Mouse (Mus musculus) liver, embryonic 15.5 days (tissue): ENCODE data around the gene Atp5j2. TPM values are rescaled to one million over a fixed set of nuclear protein-coding genes. Genes with fewer than 3 reads are reported as not detected.

ENCODE experiments used
- ATAC-seq: fragments of 200-750 bp; cut with Nextera tagmentation; 2 replicates; pipeline ENCODE4 v1.8.0; 2017; ENCODE audit warnings: moderate number of reproducible peaks, mild to moderate bottlenecking, moderate library complexity; ENCODE audit not compliant: insufficient read depth
- H3K27ac ChIP-seq: fragments of 300-500 bp; sonication (generic); replicated peaks from 2 replicates; pipeline ENCODE4 v1.5.1; 2015; ENCODE audit warnings: mild to moderate bottlenecking, inconsistent platforms
- H3K27me3 ChIP-seq: fragments of 300-500 bp; sonication (generic); 2 replicates; pipeline ENCODE4 v1.6.1; 2015; ENCODE audit warnings: mild to moderate bottlenecking, inconsistent platforms
- H3K36me3 ChIP-seq: fragments of 300-500 bp; sonication (generic); replicated peaks from 2 replicates; pipeline ENCODE4 v1.6.1; 2015; ENCODE audit warnings: moderate library complexity, mild to moderate bottlenecking, inconsistent platforms
- H3K4me1 ChIP-seq: fragments of 300-500 bp; sonication (generic); replicated peaks from 2 replicates; pipeline ENCODE4 v1.6.1; 2015; ENCODE audit warnings: inconsistent platforms
- H3K4me2 ChIP-seq: fragments of 300-500 bp; sonication (generic); 2 replicates; pipeline ENCODE4 v1.6.1; 2015; ENCODE audit warnings: moderate library complexity, mild to moderate bottlenecking, inconsistent platforms
- H3K4me3 ChIP-seq: fragments of 300-500 bp; sonication (generic); replicated peaks from 2 replicates; pipeline ENCODE4 v1.5.1; 2015; ENCODE audit warnings: mild to moderate bottlenecking, inconsistent platforms
- H3K9ac ChIP-seq: fragments of 300-500 bp; sonication (generic); 2 replicates; pipeline ENCODE4 v1.6.1; 2015; ENCODE audit warnings: moderate library complexity, mild to moderate bottlenecking, inconsistent platforms
- H3K9me3 ChIP-seq: fragments of 300-500 bp; sonication (generic); replicated peaks from 2 replicates; pipeline ENCODE4 v1.6.1; 2016; ENCODE audit warnings: inconsistent platforms
- WGBS: fragments of 180-500 bp; shearing (Covaris S2); methylation state at CpG from one replicate; pipeline ENCODE4 v1.1.7; 2015; ENCODE audit warnings: mixed read lengths; ENCODE audit not compliant: insufficient replicate concordance; 5-methylcytosine and 5-hydroxymethylcytosine counted together
- polyA plus RNA-seq: library from polyadenylated mRNA; unstranded; fragments of >200 nt; fragmentation: Nextera tagmentation; extraction: Ambion mirVana; gene quantifications from 2 replicates; pipeline ENCODE4 v1.2.1, GENCODE M21; 2015

Gene Atp5j2
- polyA plus RNA-seq, 1 experiment from 2014 or later: 457 TPM

GRCm38 (mm10) chr5:145164710-145165109, 27.2 kb downstream of the Atp5j2 start:
- Histone ChIP-seq H3K27me3 (no peaks in the 10 kb centered on the region), H3K27ac (no peak overlapping the region), H3K4me2 (peak overlapping the region; percentile 7; the same call in 1 of the 2 replicates), H3K4me1 (peaks cover 43% of the 10 kb centered on the region), H3K9me3 (no peaks in the 10 kb centered on the region), H3K36me3 (peaks cover 55% of the 10 kb centered on the region), H3K4me3 (no peak overlapping the region), H3K9ac (no peak overlapping the region)
- 63% methylated on average over 3 of the region's 3 CpGs for WGBS
- ATAC-seq: no peak

DNA sequence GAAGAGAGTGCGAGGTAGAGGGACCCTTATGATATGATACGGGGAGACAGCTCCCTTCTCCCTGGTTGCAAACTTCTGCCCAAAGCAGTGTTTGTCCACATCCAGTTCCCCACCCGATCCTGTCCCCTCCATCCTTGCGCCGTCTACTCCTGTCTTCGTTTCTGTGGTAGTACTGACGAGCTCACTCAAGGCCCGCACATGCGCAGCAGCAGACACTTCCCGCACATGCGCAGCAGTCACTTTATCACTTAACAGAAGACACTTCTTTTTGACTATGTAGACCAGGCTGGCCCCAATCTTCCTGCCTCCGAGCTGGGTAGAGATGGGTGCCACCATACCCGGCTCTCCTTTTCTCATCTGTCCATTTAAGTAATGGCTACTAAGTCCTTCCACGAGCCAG, 30.5 kb downstream of the Atp5j2 start:
- Histone ChIP-seq H3K4me3 (no peak overlapping the region), H3K27me3 (no peaks in the 10 kb centered on the region), H3K4me1 (peaks cover 20% of the 10 kb centered on the region), H3K4me2 (no peak overlapping the region), H3K36me3 (peaks cover 82% of the 10 kb centered on the region), H3K27ac (no peak overlapping the region), H3K9ac (no peak overlapping the region), H3K9me3 (no peaks in the 10 kb centered on the region)
- WGBS: 86% methylated on average over 14 of the region's 14 CpGs
- ATAC-seq: no peak

DNA sequence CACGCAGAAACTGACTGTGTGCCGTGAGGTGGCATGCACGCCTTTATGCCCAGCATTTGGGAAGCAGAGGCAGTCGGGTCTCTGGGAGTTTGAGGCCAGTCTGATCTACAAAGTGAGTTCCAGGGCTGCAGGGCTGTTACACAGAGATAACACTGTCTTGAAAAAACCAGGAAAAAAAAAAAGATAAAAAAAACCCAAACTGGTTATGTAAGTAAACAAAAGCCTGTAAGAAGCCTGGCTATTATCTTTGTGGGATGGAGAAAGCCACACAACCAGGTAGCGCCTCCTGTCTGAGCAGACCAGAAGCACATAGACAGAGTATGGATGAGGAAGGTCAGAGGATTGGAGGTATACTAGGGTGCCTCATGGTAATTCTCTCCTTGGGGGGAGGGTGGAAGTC, 39.2 kb downstream of the Atp5j2 start:
- Histone ChIP-seq H3K27ac (peak overlapping the region; percentile 52), H3K4me2 (no peak overlapping the region), H3K9ac (no peak overlapping the region), H3K4me3 (no peak overlapping the region), H3K4me1 (peaks cover 46% of the 10 kb centered on the region), H3K9me3 (no peaks in the 10 kb centered on the region), H3K36me3 (peaks cover 92% of the 10 kb centered on the region), H3K27me3 (no peaks in the 10 kb centered on the region)
- peak; percentile 51 for ATAC-seq
- WGBS: 35% methylated on average over 5 of the region's 5 CpGs

GRCm38 (mm10) chr5:145149294-145149693, 42.6 kb downstream of the Atp5j2 start:
- no peak overlapping the region for H3K4me3 ChIP-seq
- H3K9ac ChIP-seq: no peak overlapping the region
- peaks cover 98% of the 10 kb centered on the region for H3K36me3 ChIP-seq
- peak overlapping the region; percentile 45; the same call in 1 of the 2 replicates for H3K27ac ChIP-seq
- peaks cover 49% of the 10 kb centered on the region for H3K4me1 ChIP-seq
- 34% methylated on average over 6 of the region's 6 CpGs for WGBS
- H3K9me3 ChIP-seq: no peaks in the 10 kb centered on the region
- ATAC-seq: peak; percentile 40; the same call in 1 of the 2 replicates
- H3K27me3 ChIP-seq: no peaks in the 10 kb centered on the region
- no peak overlapping the region for H3K4me2 ChIP-seq

DNA sequence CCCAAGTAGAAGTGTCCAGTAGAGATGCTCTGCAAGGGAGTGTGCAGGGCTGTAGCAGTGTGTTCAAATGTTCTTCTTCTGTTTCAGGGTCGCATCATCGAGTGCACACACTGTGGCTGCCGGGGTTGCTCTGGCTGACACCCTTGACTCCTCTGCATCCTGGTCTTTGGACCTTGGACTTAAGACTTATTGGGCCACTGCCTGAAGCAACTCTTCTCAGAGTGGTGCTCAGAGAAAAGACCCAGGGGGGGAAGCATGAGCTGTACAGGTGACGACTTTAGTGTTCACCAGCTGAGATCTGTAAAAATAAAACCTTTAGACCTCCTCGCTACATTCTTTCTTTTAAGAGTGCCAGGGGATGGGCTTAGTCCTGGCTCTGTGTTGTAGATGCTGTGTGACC, 44.1 kb downstream of the Atp5j2 start:
- Histone ChIP-seq H3K4me3 (no peak overlapping the region), H3K4me1 (peaks cover 38% of the 10 kb centered on the region), H3K27ac (no peak overlapping the region), H3K36me3 (peaks cover 100% of the 10 kb centered on the region), H3K9ac (no peak overlapping the region), H3K9me3 (no peaks in the 10 kb centered on the region), H3K4me2 (no peak overlapping the region), H3K27me3 (no peaks in the 10 kb centered on the region)
- WGBS: 77% methylated on average over 5 of the region's 5 CpGs
- no peak for ATAC-seq

DNA sequence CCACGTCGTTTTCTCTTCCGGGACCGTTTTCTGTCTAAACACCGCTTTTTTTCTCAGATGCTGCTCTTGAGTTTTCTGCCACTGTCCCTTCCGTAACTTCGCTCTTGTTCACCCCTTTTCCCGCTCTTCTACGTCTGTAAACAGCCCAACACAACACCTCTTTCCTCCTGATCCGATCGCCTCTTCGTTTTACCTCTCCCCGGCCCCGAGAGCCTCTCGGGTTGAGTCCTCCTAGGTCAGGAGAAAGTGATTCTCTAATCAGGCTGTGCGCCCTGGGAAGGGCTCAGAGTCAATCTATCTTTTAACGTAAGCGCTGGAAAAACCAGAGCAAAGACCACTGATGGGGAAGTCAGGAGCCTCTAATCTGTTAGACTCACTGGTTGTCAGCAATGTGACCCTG, 51.3 kb downstream of the Atp5j2 start:
- H3K4me3 ChIP-seq: peak overlapping the region; percentile 90
- H3K9ac ChIP-seq: peak overlapping the region; percentile 91
- peak overlapping the region; percentile 93 for H3K27ac ChIP-seq
- WGBS: under 1% methylated on average over 18 of the region's 18 CpGs
- peak; percentile 31 for ATAC-seq
- peaks cover 46% of the 10 kb centered on the region for H3K4me1 ChIP-seq
- no peaks in the 10 kb centered on the region for H3K9me3 ChIP-seq
- H3K4me2 ChIP-seq: peak overlapping the region; percentile 80
- peaks cover 57% of the 10 kb centered on the region for H3K36me3 ChIP-seq
- no peaks in the 10 kb centered on the region for H3K27me3 ChIP-seq

DNA sequence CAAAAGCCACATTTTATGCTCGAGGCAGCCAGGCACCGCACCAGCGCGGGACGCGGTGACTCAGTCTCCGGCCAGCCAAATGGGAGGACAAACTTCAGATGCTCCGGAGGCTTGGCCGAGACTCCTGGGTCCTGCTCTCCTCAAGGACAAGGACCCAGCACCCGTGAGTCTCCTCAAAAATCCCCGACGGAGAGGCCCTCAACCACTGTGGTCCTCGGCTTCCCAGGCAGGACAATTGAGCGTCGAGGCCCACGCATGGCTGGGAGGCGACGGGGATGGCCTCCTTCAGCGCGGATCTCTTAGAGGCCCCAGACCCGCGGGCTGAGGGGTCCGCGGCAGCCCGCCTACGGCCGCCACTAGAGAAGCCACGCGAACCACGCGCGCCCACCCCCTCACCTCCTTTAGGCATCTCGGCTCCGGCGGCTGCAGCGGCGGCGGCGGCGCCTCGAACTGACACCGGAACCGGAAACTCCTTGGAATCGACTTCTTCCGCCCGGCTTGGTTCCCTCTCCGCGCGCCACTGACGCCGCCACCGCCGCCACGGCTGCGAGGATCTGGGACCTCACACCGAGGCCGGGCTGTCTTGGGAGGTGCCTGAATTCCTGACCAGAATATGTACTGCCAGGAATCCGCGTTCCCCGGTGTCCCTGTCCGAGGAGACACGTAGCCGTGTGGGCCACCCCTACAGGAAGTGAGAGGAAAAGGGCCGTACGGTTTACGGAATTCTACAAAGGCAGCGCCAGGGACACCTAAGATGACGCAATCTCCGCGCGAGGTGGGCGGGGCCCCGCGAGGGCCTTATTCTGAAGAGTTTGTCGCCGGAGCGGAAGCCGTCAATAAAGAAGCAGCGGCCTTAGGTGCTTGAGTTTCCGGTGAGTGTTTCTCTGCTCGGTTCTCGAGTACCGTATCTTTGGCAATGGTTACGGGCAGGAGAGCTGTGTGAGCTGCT, 52.0 kb downstream of the Atp5j2 start, which contains the start of the genes Pdap1 and Bud31:
Pdap1 (minus strand) TSS at position 668 of the 949 bp plus-strand sequence.
Bud31 (plus strand) TSS at position 792 of the 949 bp plus-strand sequence.
- ATAC-seq: peak; percentile 92
- H3K27ac ChIP-seq: peak within 1 kb of the TSS; percentile 93

DNA sequence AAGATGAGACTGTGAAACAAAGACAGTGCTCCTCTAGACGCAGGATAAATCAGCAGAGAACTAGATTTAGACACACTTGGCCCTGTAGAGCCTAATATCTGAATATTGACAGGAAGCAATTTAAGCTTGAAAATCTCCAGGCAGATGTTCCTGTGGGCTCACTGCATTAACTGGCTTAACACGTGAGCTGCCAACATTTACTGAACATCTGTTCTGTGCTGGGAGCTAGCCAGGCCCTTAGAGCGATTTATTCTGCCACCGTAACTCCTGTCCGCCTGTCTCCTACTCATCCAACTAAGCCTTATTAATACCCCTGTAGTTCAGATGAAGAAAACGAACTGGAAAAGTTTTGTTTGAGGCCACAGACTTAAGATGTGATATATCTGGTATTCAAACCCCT, 53.0 kb downstream of the Atp5j2 start:
- H3K4me1 ChIP-seq: peaks cover 46% of the 10 kb centered on the region
- H3K4me2 ChIP-seq: peak overlapping the region; percentile 80
- H3K4me3 ChIP-seq: peak overlapping the region; percentile 90
- H3K36me3 ChIP-seq: peaks cover 57% of the 10 kb centered on the region
- H3K27ac ChIP-seq: peak overlapping the region; percentile 93
- 11% methylated on average over 6 of the region's 6 CpGs for WGBS
- H3K9me3 ChIP-seq: no peaks in the 10 kb centered on the region
- H3K27me3 ChIP-seq: no peaks in the 10 kb centered on the region
- peak overlapping the region; percentile 91 for H3K9ac ChIP-seq
- ATAC-seq: no peak

More for the DNA sequence above, 52.0 kb downstream of the Atp5j2 start, which contains the start of the genes Pdap1 and Bud31:
- Histone ChIP-seq H3K4me2 (peak within 1 kb of the TSS; percentile 80), H3K9ac (peak within 1 kb of the TSS; percentile 91), H3K4me1 (peaks cover 46% of the 10 kb centered on the region), H3K27me3 (no peaks in the 10 kb centered on the region), H3K9me3 (no peaks in the 10 kb centered on the region), H3K36me3 (peaks cover 57% of the 10 kb centered on the region), H3K4me3 (peak within 1 kb of the TSS; percentile 90)
- WGBS: under 1% methylated on average over 84 of the region's 84 CpGs

Other genes starting within 250 kb of the Atp5j2 start
- 2.0 and 2.3 TPM in 2 replicates for gene Smurf1, start 226.2 kb downstream of the Atp5j2 start, polyA plus RNA-seq
- gene Gm4871, start 159.3 kb downstream of the Atp5j2 start, polyA plus RNA-seq: not detected in 2 replicates
- not detected in 2 replicates for gene 1700018F24Rik, start 149.1 kb downstream of the Atp5j2 start, polyA plus RNA-seq
- 54.2 and 55.3 TPM in 2 replicates for gene Arpc1a, start 108.2 kb downstream of the Atp5j2 start, polyA plus RNA-seq
- gene Kpna7, start 108.0 kb downstream of the Atp5j2 start, polyA plus RNA-seq: 0.10 TPM in 1 of 2 replicates, not detected in the other
- gene Arpc1b, start 77.8 kb downstream of the Atp5j2 start, polyA plus RNA-seq: 185 and 195 TPM in 2 replicates
- gene Pdap1, start 51.8 kb downstream of the Atp5j2 start, polyA plus RNA-seq: 28.8 and 36.5 TPM in 2 replicates
- 121 and 128 TPM in 2 replicates for gene Bud31, start 51.7 kb downstream of the Atp5j2 start, polyA plus RNA-seq
- 7.7 and 8.8 TPM in 2 replicates for gene Ptcd1, start 25.0 kb downstream of the Atp5j2 start, polyA plus RNA-seq
- 24.4 and 25.1 TPM in 2 replicates for gene Cpsf4, start 24.8 kb downstream of the Atp5j2 start, polyA plus RNA-seq
- gene Zkscan14, start 9.8 kb upstream of the Atp5j2 start, polyA plus RNA-seq: 8.7 and 8.8 TPM in 2 replicates
- 3.6 and 3.7 TPM in 2 replicates for gene Zkscan5, start 12.5 kb upstream of the Atp5j2 start, polyA plus RNA-seq
- 17.8 and 18.0 TPM in 2 replicates for gene Zfp655, start 39.7 kb upstream of the Atp5j2 start, polyA plus RNA-seq
- 0.13 and 0.14 TPM in 2 replicates for gene Zscan25, start 88.4 kb upstream of the Atp5j2 start, polyA plus RNA-seq
- gene Cyp3a57, start 153.2 kb upstream of the Atp5j2 start, polyA plus RNA-seq: 0.07 TPM in 1 of 2 replicates, not detected in the other